Mouse (Mus musculus): ENCODE data around the gene Map3k3.
"Not testable (repeated sequence)": the region's sequence is repeated elsewhere in the genome, so short reads cannot be mapped to it uniquely, and the experiment has no call there.

DNA sequence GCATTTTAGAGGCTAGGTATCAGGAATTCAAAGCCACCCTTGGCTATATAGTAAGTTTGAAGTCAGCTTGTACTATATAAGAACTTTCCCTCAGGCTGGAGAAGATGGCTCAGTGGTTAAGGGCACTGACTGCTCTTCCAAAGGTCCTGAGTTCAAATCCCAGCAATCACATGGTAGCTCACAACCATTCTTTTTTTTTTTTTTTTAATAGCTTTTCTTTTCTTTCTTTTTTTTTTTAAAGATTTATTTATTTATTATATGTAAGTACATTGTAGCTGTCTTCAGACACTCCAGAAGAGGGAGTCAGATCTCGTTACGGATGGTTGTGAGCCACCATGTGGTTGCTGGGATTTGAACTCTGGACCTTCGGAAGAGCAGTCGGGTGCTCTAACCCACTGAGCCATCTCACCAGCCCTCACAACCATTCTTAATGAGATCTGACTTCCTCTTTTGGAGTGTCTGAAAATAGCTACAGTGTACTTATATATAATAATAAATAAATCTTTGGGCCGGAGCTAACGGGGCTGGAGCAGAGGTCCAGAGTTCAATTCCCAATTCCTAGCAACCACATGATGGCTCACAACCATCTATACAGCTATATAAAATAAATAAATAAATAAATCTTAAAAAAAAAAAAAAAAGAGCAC lies 42.4 kb downstream of the Map3k3 start:
- not testable (repeated sequence) for TF ChIP-seq ZC3H11A (IDR thresholded peaks at IDR 0.05; ENCODE audit: borderline replicate concordance, low read depth, low read length); HCFC1 (IDR thresholded peaks at IDR 0.05; ENCODE audit: borderline replicate concordance, insufficient read depth, low read length)

Data from ES-E14 (cell line).